Mouse (Mus musculus) lung, postnatal 0 days (tissue): Measurements from ENCODE around the gene Ak8.

ENCODE experiments used
- CTCF ChIP-seq: IDR thresholded peaks from 2 replicates; pipeline ENCODE4 v1.5.1; 2016; ENCODE audit warnings: antibody characterized with exemption, mild to moderate bottlenecking
- EP300 ChIP-seq: IDR thresholded peaks from 2 replicates; pipeline ENCODE4 v1.6.1; 2016; ENCODE audit warnings: antibody characterized with exemption, mild to moderate bottlenecking, control low read depth

DNA sequence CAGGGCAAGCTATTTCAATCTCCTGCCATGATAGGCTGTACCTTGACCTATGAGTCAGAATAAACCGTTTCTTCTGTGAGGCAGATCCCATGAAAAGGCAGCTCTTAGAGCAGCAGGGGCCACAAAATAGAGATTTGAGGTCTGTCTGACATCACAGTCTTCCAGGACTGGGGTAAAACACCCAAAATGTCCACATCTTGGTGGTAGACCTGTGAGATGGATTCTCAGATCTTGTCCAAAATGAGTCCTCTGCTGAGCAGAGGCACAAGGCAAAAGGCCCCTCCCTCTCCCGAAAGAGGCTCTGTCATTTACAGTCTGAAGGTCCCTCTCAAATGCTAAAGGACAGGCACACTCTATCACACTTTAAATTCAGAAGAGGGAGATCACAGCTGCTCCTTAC lies 47.7 kb downstream of the Ak8 start:
- TF ChIP-seq CTCF (no peak), EP300 (no peak)
